ENCODE assay signal across 8 mouse cellular contexts in genomic region chr12:70494494-70495281, GRCm38 (mm10). TPM values are rescaled to one million over a fixed set of nuclear protein-coding genes. Genes with fewer than 3 reads are reported as not detected.
DNase-seq lines count a peak whose midpoint lies in the region; ATAC-seq lines count a peak whose summit lies in the region.

No protein-coding gene starts in this region.

- H3K27ac ChIP-seq in midbrain, embryonic 12.5 days (replicated peaks) = no peak overlapping the region

- WGBS in large intestine, adult 2 months = 55% methylated on average over 10 of the region's 10 CpGs
- 62% methylated on average over 10 of the region's 10 CpGs for WGBS in midbrain, embryonic 12.5 days

- no peaks in the 10 kb centered on the region for H3K9me3 ChIP-seq in midbrain, embryonic 12.5 days

- no peak overlapping the region for H3K9ac ChIP-seq in midbrain, embryonic 12.5 days (replicated peaks)

- no peaks in the 10 kb centered on the region for H3K36me3 ChIP-seq in midbrain, embryonic 12.5 days

- H3K4me2 ChIP-seq in midbrain, embryonic 12.5 days (replicated peaks) = no peak overlapping the region

- H3K27me3 ChIP-seq in midbrain, embryonic 12.5 days = no peaks in the 10 kb centered on the region

- peak; percentile 62; the same call in 1 of the 2 replicates for ATAC-seq in midbrain, embryonic 12.5 days (ENCODE audit: low FRiP score, low read depth)

- intact Hi-C loops in left cerebral cortex, postnatal 10 days (cut with DNase I) = loop anchor here (1.0 to 5.0 kb wide), 2 partner anchors 333 to 416 kb away; partner anchors contain the start of gene Frmd6
- intact Hi-C loops in heart, postnatal 14 days (cut with DNase I) = loop anchor here (1.0 to 5.0 kb wide), 3 partner anchors 163 to 417 kb away; partner anchors contain the start of gene Frmd6

- DNase-seq in left cerebral cortex, postnatal 10 days (ENCODE audit: extremely low spot score in 1 of 2, low spot score in 2 of 2) = peak; percentile 48 to 55
- no peak for DNase-seq in left cerebral cortex, adult 8-10 months (ENCODE audit: low spot score in 2 of 2)
- peak; percentile 32 for DNase-seq in T-cell, adult 2 months (ENCODE audit: low spot score)
- DNase-seq in embryo, embryonic 11 days = peak; percentile 86
- peak; percentile 47 to 67 for DNase-seq in heart, postnatal 14 days
- DNase-seq in large intestine, adult 2 months (ENCODE audit: low read depth, low spot score) = peak; percentile 27
- DNase-seq in thymus, postnatal 25 days = peak; percentile 46

- H3K4me1 ChIP-seq in midbrain, embryonic 12.5 days = peaks cover 14% of the 10 kb centered on the region

- no peak overlapping the region for H3K4me3 ChIP-seq in midbrain, embryonic 12.5 days

RNA-seq across cellular contexts. Expression of gene Tmx1, which starts 41.8 kb away (rescaled TPM):
- 10 to 100 TPM; 40.6 to 42.6 TPM for total RNA-seq in left cerebral cortex, postnatal 10 days (2021)
- total RNA-seq in left cerebral cortex, adult 8-10 months (2022) = 10 to 100 TPM; 30.5 to 33.6 (median 31.4) TPM
- total RNA-seq in heart, postnatal 14 days (2021) = 10 to 100 TPM; 55.1 to 56.9 TPM
- 7.7 TPM in 2 replicates for polyA plus RNA-seq in large intestine, adult 2 months (2012; rRNA removed)
- polyA plus RNA-seq in midbrain, embryonic 12.5 days (2016; fragmentation: Nextera tagmentation; extraction: Ambion mirVana) = 124 and 134 TPM in 2 replicates

Comparison
In these comparisons a context has a peak if more than half of its experiments do, and no peak if none do; other contexts are left out.
1. DNase-seq: peak in left cerebral cortex, postnatal 10 days (2 of 2), T-cell, adult 2 months (single experiment), embryo, embryonic 11 days (single experiment), heart, postnatal 14 days (2 of 2), large intestine, adult 2 months (single experiment) and thymus, postnatal 25 days (single experiment); none in left cerebral cortex, adult 8-10 months (0 of 2).